8 mouse cellular contexts compared by ENCODE assay signal in the genomic region with DNA sequence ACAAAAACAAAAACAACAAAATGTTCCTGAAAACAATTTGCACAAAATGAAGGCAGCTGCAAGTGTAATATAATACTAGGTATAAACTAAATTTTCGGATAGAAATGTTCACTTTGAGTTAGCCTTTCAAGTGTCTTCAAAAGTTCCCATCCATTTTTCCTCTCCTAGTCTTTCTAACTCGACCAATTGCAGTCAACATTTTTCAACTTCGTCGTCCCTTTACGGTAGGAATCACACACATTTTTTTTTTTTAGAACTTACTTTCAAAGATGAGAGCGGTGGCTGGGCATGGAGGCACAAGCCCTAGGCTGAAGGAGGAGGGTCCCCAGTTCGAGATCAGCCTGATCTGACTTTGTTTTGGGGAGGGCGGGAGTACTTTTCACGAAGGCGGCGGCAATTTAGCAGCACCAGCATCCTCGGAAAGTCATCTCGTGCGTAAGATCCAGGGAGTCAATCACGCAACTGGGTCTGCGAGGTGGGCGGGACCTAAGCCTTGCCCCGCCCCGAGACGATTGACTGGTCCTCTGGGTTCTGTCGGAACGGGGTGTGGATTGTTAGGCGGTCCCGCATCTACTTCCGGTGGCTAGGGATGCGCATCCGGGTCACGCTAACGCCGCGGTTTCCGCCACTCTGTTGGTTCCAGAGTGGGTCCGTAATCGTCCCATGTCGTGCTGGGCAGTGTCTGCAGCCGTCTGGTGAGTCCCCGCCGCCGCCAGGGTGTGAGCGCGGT. TPM values are rescaled to one million over a fixed set of nuclear protein-coding genes. Genes with fewer than 3 reads are reported as not detected.
DNase-seq lines count a peak whose midpoint lies in the region; ATAC-seq and TF ChIP-seq lines count a peak whose summit lies in the region.

TSS of gene Eya3 (plus strand) at position 527 of the 730 bp plus-strand sequence.

- ATAC-seq in frontal cortex, adult (ENCODE audit: low TSS enrichment) = peak; percentile 99
- peak; percentile 100 for ATAC-seq in lung, postnatal 0 days

- no peaks in the 10 kb centered on the region for H3K27me3 ChIP-seq in hindbrain, embryonic 10.5 days (ENCODE audit: insufficient read depth, poor library complexity, severe bottlenecking)
- no peaks in the 10 kb centered on the region for H3K27me3 ChIP-seq in lung, postnatal 0 days (replicated peaks; ENCODE audit: insufficient read depth, low read length)

- peaks cover 22% of the 10 kb centered on the region for H3K36me3 ChIP-seq in hindbrain, embryonic 10.5 days
- H3K36me3 ChIP-seq in lung, postnatal 0 days (ENCODE audit: insufficient read depth, low read length) = no peaks in the 10 kb centered on the region

- H3K9ac ChIP-seq in lung, postnatal 0 days (replicated peaks; ENCODE audit: low read depth) = peak within 1 kb of the TSS; percentile 56

- H3K4me1 ChIP-seq in hindbrain, embryonic 10.5 days (replicated peaks) = peaks cover 16% of the 10 kb centered on the region
- H3K4me1 ChIP-seq in lung, postnatal 0 days (ENCODE audit: insufficient read depth, low read depth, low read length) = no peaks in the 10 kb centered on the region

- under 1% methylated on average over 41 of the region's 41 CpGs for WGBS in hindbrain, embryonic 10.5 days
- under 1% methylated on average over 41 of the region's 41 CpGs for WGBS in lung, postnatal 0 days

- peak; percentile 18; the same call in 1 of the 2 replicates for TF ChIP-seq CTCF in lung, postnatal 0 days (IDR thresholded peaks at IDR 0.05)

- H3K4me3 ChIP-seq in hindbrain, embryonic 10.5 days = peak within 1 kb of the TSS; percentile 79
- H3K4me3 ChIP-seq in lung, postnatal 0 days (ENCODE audit: low read depth, low read length) = peak within 1 kb of the TSS; percentile 63

- peak; percentile 98 for DNase-seq in MN1 (ENCODE audit: low spot score)
- DNase-seq in cerebellum, adult 9-10 months = peak; percentile 95
- peak; percentile 96 for DNase-seq in hindbrain, embryonic 10.5 days (ENCODE audit: low spot score)
- peak; percentile 97 for DNase-seq in layer of hippocampus, adult 9-11 months
- DNase-seq in lung, postnatal 0 days (ENCODE audit: low spot score) = peak; percentile 98
- DNase-seq in ovary, postnatal 14 days (ENCODE audit: low spot score) = peak; percentile 91
- DNase-seq in thymus, postnatal 14 days = peak; percentile 95

- peak within 1 kb of the TSS; percentile 87 for H3K4me2 ChIP-seq in lung, postnatal 0 days (replicated peaks; ENCODE audit: low read depth, low read length)

- TF ChIP-seq EP300 in lung, postnatal 0 days (IDR thresholded peaks at IDR 0.05) = no peak

- H3K9me3 ChIP-seq in hindbrain, embryonic 10.5 days = no peaks in the 10 kb centered on the region
- H3K9me3 ChIP-seq in lung, postnatal 0 days (ENCODE audit: low read length) = no peaks in the 10 kb centered on the region

- peak within 1 kb of the TSS; percentile 91 for H3K27ac ChIP-seq in hindbrain, embryonic 10.5 days
- peak within 1 kb of the TSS; percentile 87 for H3K27ac ChIP-seq in lung, postnatal 0 days (ENCODE audit: low read length)

RNA-seq across cellular contexts. Expression of gene Eya3, which starts in this region (rescaled TPM):
- polyA plus RNA-seq in hindbrain, embryonic 10.5 days (2016; fragmentation: Nextera tagmentation; extraction: Ambion mirVana) = 24.2 and 33.0 TPM in 2 replicates
- 8.2 and 8.8 TPM in 2 replicates for polyA plus RNA-seq in lung, postnatal 0 days (2015; fragmentation: Nextera tagmentation; extraction: Ambion mirVana)

Comparison
In these comparisons a context has a peak if more than half of its experiments do, and no peak if none do; other contexts are left out.
1. Peak in every context shown above with its lines: DNase-seq, ATAC-seq, H3K4me3 ChIP-seq and H3K27ac ChIP-seq.